Mouse (Mus musculus): ENCODE measurements around the gene Tnrc18. TPM values are rescaled to one million over a fixed set of nuclear protein-coding genes. Genes with fewer than 3 reads are reported as not detected.

Tnrc18 gene
- polyA plus RNA-seq, 1 experiment, result 0.97 TPM

GRCm38 (mm10) chr5:142800198-142800597 is 17.3 kb downstream of the Tnrc18 start:
- H3K27me3 ChIP-seq (ENCODE audit: control insufficient read depth), result no peaks in the 10 kb centered on the region
- H3K36me3 ChIP-seq (ENCODE audit: control insufficient read depth), result no peaks in the 10 kb centered on the region; the same call in 1 of the 2 replicates
- H3K4me3 ChIP-seq (replicated peaks), result peak overlapping the region; percentile 52
- no peaks in the 10 kb centered on the region for H3K9me3 ChIP-seq (ENCODE audit: control insufficient read depth, low read length)
- H3K4me1 ChIP-seq (ENCODE audit: control insufficient read depth), result peaks cover 67% of the 10 kb centered on the region
- TF ChIP-seq TAL1 (IDR thresholded peaks at IDR 0.05; ENCODE audit: low read length) (no peak), GATA1 (IDR thresholded peaks at IDR 0.05; ENCODE audit: low read length) (no peak)

- no peaks in the 10 kb centered on the region for H3K27me3 ChIP-seq (ENCODE audit: control insufficient read depth)
- no peaks in the 10 kb centered on the region; the same call in 1 of the 2 replicates for H3K36me3 ChIP-seq (ENCODE audit: control insufficient read depth)
- no peak for TF ChIP-seq GATA1 (IDR thresholded peaks at IDR 0.05; ENCODE audit: low read length)
- no peak for TF ChIP-seq TAL1 (IDR thresholded peaks at IDR 0.05; ENCODE audit: low read length)
- no peaks in the 10 kb centered on the region for H3K9me3 ChIP-seq (ENCODE audit: control insufficient read depth, low read length)
- H3K4me1 ChIP-seq (ENCODE audit: control insufficient read depth), result peaks cover 74% of the 10 kb centered on the region
- peak overlapping the region; percentile 52 for H3K4me3 ChIP-seq (replicated peaks)
Measured at GRCm38 (mm10) chr5:142799259-142799658, 18.2 kb downstream of the Tnrc18 start.

- Histone ChIP-seq H3K36me3 (ENCODE audit: control insufficient read depth) (no peaks in the 10 kb centered on the region; the same call in 1 of the 2 replicates), H3K4me1 (ENCODE audit: control insufficient read depth) (peaks cover 73% of the 10 kb centered on the region), H3K9me3 (ENCODE audit: control insufficient read depth, low read length) (no peaks in the 10 kb centered on the region), H3K27me3 (ENCODE audit: control insufficient read depth) (no peaks in the 10 kb centered on the region), H3K4me3 (replicated peaks) (no peak overlapping the region)
- TF ChIP-seq GATA1 (IDR thresholded peaks at IDR 0.05; ENCODE audit: low read length) (no peak), TAL1 (IDR thresholded peaks at IDR 0.05; ENCODE audit: low read length) (no peak)
Measured at GRCm38 (mm10) chr5:142798190-142798589, 19.3 kb downstream of the Tnrc18 start.

GRCm38 (mm10) chr5:142797620-142798019 is 19.8 kb downstream of the Tnrc18 start:
- TF ChIP-seq TAL1 (IDR thresholded peaks at IDR 0.05; ENCODE audit: low read length) (no peak), GATA1 (IDR thresholded peaks at IDR 0.05; ENCODE audit: low read length) (no peak)
- Histone ChIP-seq H3K27me3 (ENCODE audit: control insufficient read depth) (no peaks in the 10 kb centered on the region), H3K4me1 (ENCODE audit: control insufficient read depth) (peaks cover 73% of the 10 kb centered on the region), H3K4me3 (replicated peaks) (no peak overlapping the region), H3K36me3 (ENCODE audit: control insufficient read depth) (peaks cover 3% of the 10 kb centered on the region; the same call in 1 of the 2 replicates), H3K9me3 (ENCODE audit: control insufficient read depth, low read length) (no peaks in the 10 kb centered on the region)

- Histone ChIP-seq H3K9me3 (ENCODE audit: control insufficient read depth, low read length) (no peaks in the 10 kb centered on the region), H3K36me3 (ENCODE audit: control insufficient read depth) (peaks cover 4% of the 10 kb centered on the region; the same call in 1 of the 2 replicates), H3K27me3 (ENCODE audit: control insufficient read depth) (no peaks in the 10 kb centered on the region), H3K4me1 (ENCODE audit: control insufficient read depth) (peaks cover 69% of the 10 kb centered on the region), H3K4me3 (replicated peaks) (no peak overlapping the region)
- TF ChIP-seq GATA1 (IDR thresholded peaks at IDR 0.05; ENCODE audit: low read length), result no peak
- TF ChIP-seq TAL1 (IDR thresholded peaks at IDR 0.05; ENCODE audit: low read length), result no peak
Measured at GRCm38 (mm10) chr5:142796921-142797320, 20.5 kb downstream of the Tnrc18 start.

- Histone ChIP-seq H3K9me3 (ENCODE audit: control insufficient read depth, low read length) (no peaks in the 10 kb centered on the region), H3K4me1 (ENCODE audit: control insufficient read depth) (peaks cover 49% of the 10 kb centered on the region), H3K36me3 (ENCODE audit: control insufficient read depth) (peaks cover 4% of the 10 kb centered on the region; the same call in 1 of the 2 replicates), H3K4me3 (replicated peaks) (no peak overlapping the region), H3K27me3 (ENCODE audit: control insufficient read depth) (no peaks in the 10 kb centered on the region)
- TF ChIP-seq GATA1 (IDR thresholded peaks at IDR 0.05; ENCODE audit: low read length) (no peak), TAL1 (IDR thresholded peaks at IDR 0.05; ENCODE audit: low read length) (no peak)
Measured at GRCm38 (mm10) chr5:142794582-142794981, 22.9 kb downstream of the Tnrc18 start.

GRCm38 (mm10) chr5:142794161-142794560 is 23.3 kb downstream of the Tnrc18 start:
- Histone ChIP-seq H3K4me3 (replicated peaks) (no peak overlapping the region), H3K9me3 (ENCODE audit: control insufficient read depth, low read length) (peaks cover 3% of the 10 kb centered on the region), H3K4me1 (ENCODE audit: control insufficient read depth) (peaks cover 45% of the 10 kb centered on the region), H3K27me3 (ENCODE audit: control insufficient read depth) (no peaks in the 10 kb centered on the region), H3K36me3 (ENCODE audit: control insufficient read depth) (peaks cover 7% of the 10 kb centered on the region)
- TF ChIP-seq TAL1 (IDR thresholded peaks at IDR 0.05; ENCODE audit: low read length), result no peak
- TF ChIP-seq GATA1 (IDR thresholded peaks at IDR 0.05; ENCODE audit: low read length), result no peak

GRCm38 (mm10) chr5:142792594-142792993 is 24.9 kb downstream of the Tnrc18 start:
- Histone ChIP-seq H3K4me1 (ENCODE audit: control insufficient read depth) (peaks cover 40% of the 10 kb centered on the region), H3K27me3 (ENCODE audit: control insufficient read depth) (no peaks in the 10 kb centered on the region), H3K4me3 (replicated peaks) (no peak overlapping the region), H3K36me3 (ENCODE audit: control insufficient read depth) (peaks cover 23% of the 10 kb centered on the region), H3K9me3 (ENCODE audit: control insufficient read depth, low read length) (peaks cover 19% of the 10 kb centered on the region)
- TF ChIP-seq GATA1 (IDR thresholded peaks at IDR 0.05; ENCODE audit: low read length) (no peak), TAL1 (IDR thresholded peaks at IDR 0.05; ENCODE audit: low read length) (no peak)

GRCm38 (mm10) chr5:142788279-142788678 is 29.2 kb downstream of the Tnrc18 start:
- Histone ChIP-seq H3K9me3 (ENCODE audit: control insufficient read depth, low read length) (peaks cover 24% of the 10 kb centered on the region), H3K36me3 (ENCODE audit: control insufficient read depth) (peaks cover 32% of the 10 kb centered on the region), H3K4me3 (replicated peaks) (no peak overlapping the region), H3K4me1 (ENCODE audit: control insufficient read depth) (peaks cover 14% of the 10 kb centered on the region), H3K27me3 (ENCODE audit: control insufficient read depth) (no peaks in the 10 kb centered on the region)
- no peak for TF ChIP-seq TAL1 (IDR thresholded peaks at IDR 0.05; ENCODE audit: low read length)
- TF ChIP-seq GATA1 (IDR thresholded peaks at IDR 0.05; ENCODE audit: low read length), result no peak

Data from erythroblast, embryonic 14.5 days (primary cell).